Mouse (Mus musculus): ENCODE data around the gene Gm21822. TPM values are rescaled to one million over a fixed set of nuclear protein-coding genes. Genes with fewer than 3 reads are reported as not detected.
"Not testable (repeated sequence)": the region's sequence is repeated elsewhere in the genome, so short reads cannot be mapped to it uniquely, and the experiment has no call there.

Gm21822 gene
- polyA plus RNA-seq (2017; shearing (Covaris generic)) = not detected

GRCm38 (mm10) chrY:18654182-18654581, at the start of gene Gm21822:
TSS of gene Gm21822 (plus strand) at chrY:18654482.
- not testable (repeated sequence) for ATAC-seq
